Mouse (Mus musculus): ENCODE results near the gene Hspa13.

Hspa13 gene

GRCm38 (mm10) chr16:75766388-75767249 is at the start of gene Hspa13:
Gene Hspa13 (minus strand): TSS chr16:75767104.
- CTCF ChIA-PET = interaction anchor here (0.6 to 0.8 kb wide), 2 partner anchors 163 to 607 kb away, joined by 4 to 5 read pairs; no protein-coding TSS in a partner anchor

- CTCF ChIA-PET = interaction anchor here (2.4 kb wide), 1 partner anchor 351 kb away, joined by 11 read pairs; no protein-coding TSS in a partner anchor
Observed at GRCm38 (mm10) chr16:75779271-75779670, 12.4 kb upstream of the Hspa13 start.

- CTCF ChIA-PET = no interaction called here
Observed at GRCm38 (mm10) chr16:75773222-75773621, 6.3 kb upstream of the Hspa13 start.

- CTCF ChIA-PET = interaction anchor here (0.8 kb wide), 1 partner anchor 162 kb away, joined by 4 read pairs; no protein-coding TSS in a partner anchor
Observed at GRCm38 (mm10) chr16:75767250-75768002, 522 bp upstream of the Hspa13 start.

- CTCF ChIA-PET = no interaction called here
Observed at GRCm38 (mm10) chr16:75752876-75753275, 14.0 kb downstream of the Hspa13 start.

- CTCF ChIA-PET = interaction anchor here (0.6 kb wide), 1 partner anchor 371 kb away, joined by 3 read pairs; no protein-coding TSS in a partner anchor
Observed at GRCm38 (mm10) chr16:75750103-75750502, 16.8 kb downstream of the Hspa13 start.

- CTCF ChIA-PET = no interaction called here
Observed at GRCm38 (mm10) chr16:75748926-75749325, 18.0 kb downstream of the Hspa13 start.

GRCm38 (mm10) chr16:75744014-75744413 is 22.9 kb downstream of the Hspa13 start:
- CTCF ChIA-PET = no interaction called here

- CTCF ChIA-PET = no interaction called here
Observed at GRCm38 (mm10) chr16:75717405-75718173, 49.3 kb downstream of the Hspa13 start.

GRCm38 (mm10) chr16:75696176-75696575 is 70.7 kb downstream of the Hspa13 start:
- CTCF ChIA-PET = no interaction called here

Measured in spleen, embryonic (tissue).